Mouse (Mus musculus): Measurements from ENCODE around the gene 9430015G10Rik. TPM values are rescaled to one million over a fixed set of nuclear protein-coding genes. Genes with fewer than 3 reads are reported as not detected.

Gene 9430015G10Rik
- 34.8 and 38.7 TPM in 2 replicates for polyA plus RNA-seq (2012; rRNA removed)

- peak; percentile 97 to 99 for DNase-seq (ENCODE audit: extremely low spot score in 1 of 2, low spot score in 1 of 2)
These were observed at the start of gene 9430015G10Rik for GRCm38 (mm10) chr4:156109570-156110331. Gene 9430015G10Rik (plus strand): TSS chr4:156109982.

GRCm38 (mm10) chr4:156063861-156064509, 45.8 kb upstream of the 9430015G10Rik start:
- DNase-seq (ENCODE audit: extremely low spot score in 1 of 2, low spot score in 1 of 2), result no peak

GRCm38 (mm10) chr4:156064510-156064897, 45.3 kb upstream of the 9430015G10Rik start:
- DNase-seq (ENCODE audit: extremely low spot score in 1 of 2, low spot score in 1 of 2), result no peak

GRCm38 (mm10) chr4:156065156-156065894, 44.5 kb upstream of the 9430015G10Rik start:
- no peak for DNase-seq (ENCODE audit: extremely low spot score in 1 of 2, low spot score in 1 of 2)

GRCm38 (mm10) chr4:156067256-156067949, 42.4 kb upstream of the 9430015G10Rik start:
- DNase-seq (ENCODE audit: extremely low spot score in 1 of 2, low spot score in 1 of 2), result no peak

GRCm38 (mm10) chr4:156069701-156070100, 40.1 kb upstream of the 9430015G10Rik start:
- DNase-seq (ENCODE audit: extremely low spot score in 1 of 2, low spot score in 1 of 2), result no peak

- no peak for DNase-seq (ENCODE audit: extremely low spot score in 1 of 2, low spot score in 1 of 2)
These were observed 39.5 kb upstream of the 9430015G10Rik start for GRCm38 (mm10) chr4:156070276-156070675.

- no peak for DNase-seq (ENCODE audit: extremely low spot score in 1 of 2, low spot score in 1 of 2)
These were observed 39.1 kb upstream of the 9430015G10Rik start for GRCm38 (mm10) chr4:156070716-156071115.

- no peak for DNase-seq (ENCODE audit: extremely low spot score in 1 of 2, low spot score in 1 of 2)
These were observed 32.8 kb upstream of the 9430015G10Rik start for GRCm38 (mm10) chr4:156076911-156077382.

GRCm38 (mm10) chr4:156077499-156078301, 32.1 kb upstream of the 9430015G10Rik start:
- DNase-seq (ENCODE audit: extremely low spot score in 1 of 2, low spot score in 1 of 2), result no peak

GRCm38 (mm10) chr4:156082621-156083234, 27.1 kb upstream of the 9430015G10Rik start:
- no peak for DNase-seq (ENCODE audit: extremely low spot score in 1 of 2, low spot score in 1 of 2)

GRCm38 (mm10) chr4:156083348-156083747, 26.4 kb upstream of the 9430015G10Rik start:
- DNase-seq (ENCODE audit: extremely low spot score in 1 of 2, low spot score in 1 of 2), result no peak

GRCm38 (mm10) chr4:156084096-156084879, 25.5 kb upstream of the 9430015G10Rik start:
- DNase-seq (ENCODE audit: extremely low spot score in 1 of 2, low spot score in 1 of 2), result no peak

GRCm38 (mm10) chr4:156085256-156085655, 24.5 kb upstream of the 9430015G10Rik start:
- no peak for DNase-seq (ENCODE audit: extremely low spot score in 1 of 2, low spot score in 1 of 2)

GRCm38 (mm10) chr4:156087398-156088087, 22.2 kb upstream of the 9430015G10Rik start:
- no peak for DNase-seq (ENCODE audit: extremely low spot score in 1 of 2, low spot score in 1 of 2)

GRCm38 (mm10) chr4:156091236-156091635, 18.5 kb upstream of the 9430015G10Rik start:
- no peak for DNase-seq (ENCODE audit: extremely low spot score in 1 of 2, low spot score in 1 of 2)

GRCm38 (mm10) chr4:156092765-156093164, 17.0 kb upstream of the 9430015G10Rik start:
- DNase-seq (ENCODE audit: extremely low spot score in 1 of 2, low spot score in 1 of 2), result no peak

GRCm38 (mm10) chr4:156093758-156094157, 16.0 kb upstream of the 9430015G10Rik start:
- DNase-seq (ENCODE audit: extremely low spot score in 1 of 2, low spot score in 1 of 2), result no peak

Data from frontal cortex, adult 2 months (tissue).